Mouse (Mus musculus) liver, embryonic 14.5 days (tissue): ENCODE data around the gene Rin1.

Experiments used
- CTCF ChIP-seq: IDR thresholded peaks from 2 replicates; pipeline ENCODE4 v1.5.1; 2016; ENCODE audit warnings: antibody characterized with exemption, low read depth, control low read depth
- EP300 ChIP-seq: IDR thresholded peaks from 2 replicates; pipeline ENCODE4 v1.6.1; 2016; ENCODE audit warnings: antibody characterized with exemption, low read depth

DNA sequence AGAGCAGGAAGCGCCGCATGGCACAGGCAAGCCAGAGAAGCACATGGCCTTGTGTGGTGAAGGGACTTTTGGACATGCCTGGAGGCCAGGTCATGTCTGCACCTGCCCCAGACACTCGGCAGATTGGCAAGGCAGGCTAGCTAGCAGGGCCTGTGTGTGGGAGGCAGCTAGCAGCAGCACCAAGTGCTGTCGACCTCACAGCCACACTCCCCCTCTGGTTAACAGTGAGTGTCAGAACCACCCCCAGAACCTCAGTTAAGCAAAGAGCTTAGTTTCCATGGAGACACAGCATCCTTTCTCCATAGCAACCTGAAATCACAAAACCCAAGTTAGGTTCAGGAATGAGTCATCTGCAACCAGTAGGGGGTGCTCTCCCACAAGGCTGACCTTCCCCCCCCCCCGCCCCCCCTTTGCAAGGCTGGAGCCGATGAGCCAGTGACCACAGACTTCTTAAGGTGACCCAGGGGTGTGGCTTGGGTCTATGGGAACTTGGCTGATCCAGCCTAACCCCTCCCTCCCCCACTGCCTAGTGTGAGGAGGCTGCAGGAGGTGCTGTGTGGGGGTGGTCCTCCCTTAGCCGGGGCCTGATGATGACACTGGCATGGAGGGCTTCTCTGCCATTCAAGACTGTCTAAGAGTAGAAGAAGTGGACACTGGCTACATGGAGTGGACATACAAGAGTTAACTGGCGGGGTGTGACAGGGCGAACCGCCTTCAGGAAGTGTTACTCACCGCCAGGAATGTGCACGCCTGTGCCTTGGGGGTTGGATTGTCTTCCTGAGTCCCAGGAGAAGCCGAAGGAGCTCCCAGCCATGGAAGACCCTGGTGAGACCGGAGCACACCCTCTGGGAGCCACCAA, at the start of gene Rin1:
- TF ChIP-seq CTCF (peak; percentile 56), EP300 (no peak)
